Mouse (Mus musculus): ENCODE results near the gene Olfr644.

Olfr644 gene

GRCm38 (mm10) chr7:104071769-104072168 lies at the start of gene Olfr644:
Gene Olfr644 (minus strand): TSS chr7:104071869.
- in situ Hi-C loops (cut with MboI; ENCODE audit: low sequenced_read_pairs) = no loop called here

- in situ Hi-C loops (cut with MboI; ENCODE audit: low sequenced_read_pairs) = no loop called here
Observed at GRCm38 (mm10) chr7:104104757-104104972, 33.0 kb upstream of the Olfr644 start, which contains the start of gene Olfr646. Gene Olfr646 (plus strand): TSS chr7:104104873.

GRCm38 (mm10) chr7:104103913-104104756 lies 32.5 kb upstream of the Olfr644 start:
- in situ Hi-C loops (cut with MboI; ENCODE audit: low sequenced_read_pairs) = no loop called here

- in situ Hi-C loops (cut with MboI; ENCODE audit: low sequenced_read_pairs) = no loop called here
Observed at GRCm38 (mm10) chr7:104085365-104085764, 13.7 kb upstream of the Olfr644 start, which contains the start of gene Olfr645. Gene Olfr645 (minus strand): TSS chr7:104085465.

- in situ Hi-C loops (cut with MboI; ENCODE audit: low sequenced_read_pairs) = no loop called here
Observed at GRCm38 (mm10) chr7:104061345-104061744, 10.3 kb downstream of the Olfr644 start, which contains the start of gene 4930516K23Rik. Gene 4930516K23Rik (minus strand): TSS chr7:104061445.

- in situ Hi-C loops (cut with MboI; ENCODE audit: low sequenced_read_pairs) = no loop called here
Observed at GRCm38 (mm10) chr7:104059215-104059614, 12.5 kb downstream of the Olfr644 start.

- in situ Hi-C loops (cut with MboI; ENCODE audit: low sequenced_read_pairs) = no loop called here
Observed at GRCm38 (mm10) chr7:104052566-104052965, 19.1 kb downstream of the Olfr644 start, which contains the start of gene Olfr642. Gene Olfr642 (minus strand): TSS chr7:104052666.

- in situ Hi-C loops (cut with MboI; ENCODE audit: low sequenced_read_pairs) = no loop called here
Observed at GRCm38 (mm10) chr7:104050745-104051144, 20.9 kb downstream of the Olfr644 start.

GRCm38 (mm10) chr7:104035145-104035544 lies 36.5 kb downstream of the Olfr644 start, which contains the start of gene Olfr641:
Gene Olfr641 (plus strand): TSS chr7:104035445.
- in situ Hi-C loops (cut with MboI; ENCODE audit: low sequenced_read_pairs) = no loop called here

GRCm38 (mm10) chr7:104026978-104027377 lies 44.7 kb downstream of the Olfr644 start:
- in situ Hi-C loops (cut with MboI; ENCODE audit: low sequenced_read_pairs) = no loop called here

GRCm38 (mm10) chr7:104025473-104025872 lies 46.2 kb downstream of the Olfr644 start, which contains the start of gene Olfr640:
Gene Olfr640 (minus strand): TSS chr7:104025573.
- in situ Hi-C loops (cut with MboI; ENCODE audit: low sequenced_read_pairs) = no loop called here

- in situ Hi-C loops (cut with MboI; ENCODE audit: low sequenced_read_pairs) = no loop called here
Observed at GRCm38 (mm10) chr7:104021651-104022050, 50.0 kb downstream of the Olfr644 start.

- in situ Hi-C loops (cut with MboI; ENCODE audit: low sequenced_read_pairs) = no loop called here
Observed at GRCm38 (mm10) chr7:104018953-104019352, 52.7 kb downstream of the Olfr644 start.

- in situ Hi-C loops (cut with MboI; ENCODE audit: low sequenced_read_pairs) = no loop called here
Observed at GRCm38 (mm10) chr7:104017203-104017602, 54.5 kb downstream of the Olfr644 start, which contains the start of gene Olfr639. Gene Olfr639 (minus strand): TSS chr7:104017303.
